Mouse (Mus musculus) forebrain, embryonic 15.5 days (tissue): ENCODE data around the gene Smpx. TPM values are rescaled to one million over a fixed set of nuclear protein-coding genes. Genes with fewer than 3 reads are reported as not detected.

Experiments
- ATAC-seq: fragments of 200-750 bp; cut with Nextera tagmentation; replicated peaks from 2 replicates; pipeline ENCODE4 v1.8.0; 2017; ENCODE audit warnings: mild to moderate bottlenecking, moderate TSS enrichment, moderate library complexity
- H3K27ac ChIP-seq: fragments of 300-500 bp; sonication (generic); replicated peaks from 2 replicates; pipeline ENCODE4 v1.5.1; 2015; ENCODE audit warnings: mild to moderate bottlenecking, inconsistent platforms
- H3K27me3 ChIP-seq: fragments of 300-500 bp; sonication (generic); 2 replicates; pipeline ENCODE4 v1.6.1; 2015; ENCODE audit warnings: inconsistent platforms
- H3K36me3 ChIP-seq: fragments of 300-500 bp; sonication (generic); 2 replicates; pipeline ENCODE4 v1.6.1; 2015; ENCODE audit warnings: mild to moderate bottlenecking, inconsistent platforms
- H3K4me1 ChIP-seq: fragments of 300-500 bp; sonication (generic); 2 replicates; pipeline ENCODE4 v1.6.1; 2015; ENCODE audit warnings: inconsistent platforms
- H3K4me2 ChIP-seq: fragments of 300-500 bp; sonication (generic); replicated peaks from 2 replicates; pipeline ENCODE4 v1.6.1; 2015; ENCODE audit warnings: mild to moderate bottlenecking, inconsistent platforms
- H3K4me3 ChIP-seq: fragments of 300-500 bp; sonication (generic); 2 replicates; pipeline ENCODE4 v1.5.1; 2015; ENCODE audit warnings: mild to moderate bottlenecking, inconsistent platforms
- H3K9ac ChIP-seq: fragments of 300-500 bp; sonication (generic); replicated peaks from 2 replicates; pipeline ENCODE4 v1.6.1; 2015; ENCODE audit warnings: mild to moderate bottlenecking, inconsistent platforms
- H3K9me3 ChIP-seq: fragments of 300-500 bp; sonication (generic); 2 replicates; pipeline ENCODE4 v1.6.1; 2016; ENCODE audit warnings: inconsistent platforms
- WGBS: fragments of 180-500 bp; shearing (Covaris S2); methylation state at CpG from one replicate; pipeline ENCODE4 v1.1.7; 2015; ENCODE audit warnings: mixed read lengths; 5-methylcytosine and 5-hydroxymethylcytosine counted together
- polyA plus RNA-seq: library from polyadenylated mRNA; unstranded; fragments of >200 nt; fragmentation: Nextera tagmentation; extraction: Ambion mirVana; gene quantifications from 2 replicates; pipeline ENCODE4 v1.2.1, GENCODE M21; 2015

Gene Smpx
- 0.19 TPM in 1 of 2 replicates, not detected in the other for polyA plus RNA-seq

- Histone ChIP-seq H3K4me3 (no peak within 1 kb of the TSS), H3K4me1 (no peaks in the 10 kb centered on the region), H3K9ac (no peak within 1 kb of the TSS), H3K9me3 (no peaks in the 10 kb centered on the region), H3K36me3 (no peaks in the 10 kb centered on the region), H3K4me2 (no peak within 1 kb of the TSS), H3K27me3 (no peaks in the 10 kb centered on the region), H3K27ac (no peak within 1 kb of the TSS)
- ATAC-seq = no peak
- 70% methylated on average over 8 of the region's 8 CpGs for WGBS
These were observed at the start of gene Smpx for GRCm38 (mm10) chrX:157698862-157699261. Smpx (plus strand) TSS chrX:157698910.

DNA sequence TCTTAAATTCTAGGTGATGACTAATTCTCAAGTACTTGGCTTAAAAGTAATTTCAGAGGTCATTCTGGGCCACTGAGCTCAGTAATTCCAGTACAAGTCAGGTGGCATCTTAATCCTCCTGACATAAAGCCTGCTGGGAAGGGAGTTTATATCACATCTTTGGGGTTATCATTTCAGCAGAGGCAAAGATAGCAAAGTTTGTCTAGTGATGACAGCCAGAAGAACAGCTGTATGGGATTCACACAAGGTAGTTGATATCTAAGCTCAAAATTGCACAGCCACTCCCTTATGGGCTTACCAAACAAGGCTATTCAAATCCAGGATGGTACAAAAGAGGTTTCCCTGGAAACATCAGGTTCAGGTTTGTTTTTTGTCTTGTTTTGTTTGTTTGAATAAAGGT is 43.7 kb upstream of the Smpx start:
- Histone ChIP-seq H3K4me1 (no peaks in the 10 kb centered on the region), H3K9ac (no peak overlapping the region), H3K27ac (no peak overlapping the region), H3K4me2 (no peak overlapping the region), H3K9me3 (no peaks in the 10 kb centered on the region), H3K27me3 (no peaks in the 10 kb centered on the region), H3K4me3 (no peak overlapping the region), H3K36me3 (no peaks in the 10 kb centered on the region)
- ATAC-seq = no peak

DNA sequence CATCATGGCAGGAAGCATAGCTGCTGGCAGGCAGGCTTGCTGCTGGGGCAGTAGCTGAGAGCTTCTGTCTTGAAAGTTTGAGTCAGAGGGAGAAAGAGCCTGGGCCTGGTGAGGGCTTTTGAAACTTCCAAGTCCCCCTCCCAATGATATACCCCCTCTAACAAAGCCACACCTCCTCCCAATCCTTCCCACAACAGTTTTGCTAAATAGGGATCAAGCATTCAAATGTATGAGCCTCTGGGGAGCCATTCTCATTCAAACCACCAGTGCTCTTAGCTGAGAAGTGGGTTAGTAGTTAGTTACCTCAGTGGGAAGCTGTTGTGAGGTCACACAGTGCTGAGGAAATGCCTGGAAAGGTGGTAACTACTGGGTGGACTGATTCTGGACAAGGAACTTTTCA is 41.4 kb upstream of the Smpx start:
- H3K9ac ChIP-seq = no peak overlapping the region
- no peak overlapping the region for H3K4me2 ChIP-seq
- H3K4me3 ChIP-seq = no peak overlapping the region
- H3K27ac ChIP-seq = no peak overlapping the region
- no peaks in the 10 kb centered on the region for H3K36me3 ChIP-seq
- no peaks in the 10 kb centered on the region for H3K27me3 ChIP-seq
- ATAC-seq = no peak
- H3K9me3 ChIP-seq = no peaks in the 10 kb centered on the region
- no peaks in the 10 kb centered on the region for H3K4me1 ChIP-seq

DNA sequence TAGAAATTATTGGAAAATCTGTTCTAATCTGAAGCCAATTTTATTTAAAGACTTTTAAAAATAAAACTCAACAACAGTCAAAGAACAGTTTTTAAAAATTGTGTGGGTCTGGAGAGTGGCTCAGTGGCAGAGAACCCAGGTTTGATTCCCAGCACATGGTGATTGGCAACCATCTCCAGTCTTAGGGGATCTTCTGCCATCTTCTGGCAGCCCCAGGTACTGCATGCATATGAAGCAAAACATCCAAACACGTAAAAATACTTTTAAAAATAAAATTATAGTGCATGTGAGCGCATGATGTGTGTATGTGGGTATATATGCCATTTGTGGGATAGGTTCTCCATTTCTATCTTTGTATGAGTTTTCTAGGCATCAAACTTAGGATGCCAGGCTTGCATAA is 26.9 kb upstream of the Smpx start:
- Histone ChIP-seq H3K4me2 (no peak overlapping the region), H3K9ac (no peak overlapping the region), H3K4me3 (no peak overlapping the region), H3K36me3 (no peaks in the 10 kb centered on the region), H3K9me3 (no peaks in the 10 kb centered on the region), H3K4me1 (no peaks in the 10 kb centered on the region), H3K27ac (no peak overlapping the region), H3K27me3 (no peaks in the 10 kb centered on the region)
- WGBS = 74% methylated on average over 2 of the region's 2 CpGs
- ATAC-seq = no peak

DNA sequence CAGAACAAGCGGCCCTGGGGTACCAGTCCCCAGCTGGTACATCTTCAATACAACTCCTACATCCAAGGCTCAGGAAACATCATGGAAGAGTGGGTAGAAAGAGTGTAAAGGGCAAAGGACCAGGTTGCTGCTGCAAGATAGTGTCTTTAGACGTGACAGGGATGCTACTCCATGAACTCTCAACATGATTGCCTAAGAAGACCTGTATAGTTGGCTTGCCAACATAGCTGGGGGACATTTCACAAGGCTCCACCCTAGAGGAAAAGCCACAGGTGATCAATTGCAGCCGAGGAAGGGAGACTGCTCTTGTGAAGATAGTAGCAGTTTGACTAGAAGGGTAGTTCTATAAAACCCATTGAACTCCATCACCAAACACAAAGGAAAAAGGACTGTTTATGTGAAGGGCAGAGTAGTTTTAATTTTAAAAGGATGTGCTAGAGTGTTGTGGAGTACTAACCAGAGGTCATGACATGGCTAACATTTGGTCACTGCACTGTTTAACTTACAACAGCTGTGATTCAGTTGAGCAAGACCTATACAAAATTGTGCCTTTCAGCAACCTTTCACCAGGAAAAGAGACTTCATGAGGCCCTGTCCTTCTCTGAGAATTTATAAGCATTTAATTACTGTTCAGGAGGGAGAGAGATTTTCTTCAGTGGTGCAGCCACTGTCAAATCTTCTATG is 23.9 kb upstream of the Smpx start:
- H3K4me3 ChIP-seq = no peak overlapping the region
- no peak for ATAC-seq
- 72% methylated on average over 3 of the region's 3 CpGs for WGBS

DNA sequence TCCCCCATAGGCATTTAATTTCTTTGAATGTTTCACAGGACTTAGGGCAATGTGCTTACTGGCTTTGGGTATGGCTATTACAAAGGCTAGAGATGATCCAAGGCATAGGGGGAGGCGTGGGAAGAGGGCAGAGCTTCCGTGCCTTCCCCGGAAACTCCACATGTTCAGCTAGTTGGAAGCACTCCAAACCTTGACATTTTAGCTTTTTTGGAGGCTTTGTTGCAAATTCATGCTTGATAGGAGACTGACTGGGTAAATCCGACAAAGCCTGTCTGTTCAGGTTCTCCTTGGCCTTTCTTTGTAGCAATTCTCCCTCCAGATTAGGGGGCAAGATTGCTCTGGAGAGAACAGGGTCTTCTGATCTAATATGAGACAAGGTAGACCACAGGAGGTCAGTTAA is 7.5 kb upstream of the Smpx start:
- WGBS = 62% methylated on average over 4 of the region's 4 CpGs
- H3K4me1 ChIP-seq = no peaks in the 10 kb centered on the region
- no peaks in the 10 kb centered on the region for H3K9me3 ChIP-seq
- no peak overlapping the region for H3K4me3 ChIP-seq
- H3K9ac ChIP-seq = no peak overlapping the region
- no peaks in the 10 kb centered on the region for H3K27me3 ChIP-seq
- no peaks in the 10 kb centered on the region for H3K36me3 ChIP-seq
- H3K27ac ChIP-seq = no peak overlapping the region
- no peak for ATAC-seq
- no peak overlapping the region for H3K4me2 ChIP-seq

More for the DNA sequence above, 23.9 kb upstream of the Smpx start:
- no peaks in the 10 kb centered on the region for H3K36me3 ChIP-seq
- no peak overlapping the region for H3K9ac ChIP-seq
- H3K9me3 ChIP-seq = no peaks in the 10 kb centered on the region
- no peaks in the 10 kb centered on the region for H3K4me1 ChIP-seq
- no peak overlapping the region for H3K4me2 ChIP-seq
- H3K27me3 ChIP-seq = no peaks in the 10 kb centered on the region
- no peak overlapping the region for H3K27ac ChIP-seq

DNA sequence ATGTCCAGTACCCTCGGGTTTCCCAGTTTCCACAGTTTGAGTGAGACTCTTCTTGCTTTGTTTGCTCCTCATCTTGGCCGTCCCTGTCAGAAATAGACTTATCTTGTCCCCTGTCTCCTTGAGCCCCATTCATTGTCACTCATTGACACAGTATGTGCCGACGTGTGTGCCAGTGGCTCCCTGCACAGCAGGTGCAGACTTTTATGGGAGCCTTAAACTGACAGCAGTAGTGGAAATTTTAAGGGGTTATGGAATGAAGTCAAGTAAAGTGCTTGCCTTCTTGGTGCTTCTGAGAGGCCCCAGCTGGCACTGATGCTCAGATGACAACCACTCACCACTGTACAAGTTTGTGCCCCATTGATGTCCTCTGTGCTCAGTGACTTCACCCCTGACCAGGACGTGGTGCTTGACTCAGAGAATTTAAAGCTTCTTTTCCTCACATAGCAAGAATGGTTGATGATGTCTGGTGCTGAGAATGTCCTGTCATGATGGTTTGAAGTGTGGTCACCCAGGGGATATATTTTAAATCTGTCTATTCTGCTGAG is 1.0 kb upstream of the Smpx start:
- H3K4me2 ChIP-seq = no peak overlapping the region
- no peak for ATAC-seq
- no peaks in the 10 kb centered on the region for H3K4me1 ChIP-seq
- H3K27ac ChIP-seq = no peak overlapping the region
- no peak overlapping the region for H3K9ac ChIP-seq
- no peaks in the 10 kb centered on the region for H3K9me3 ChIP-seq
- H3K27me3 ChIP-seq = no peaks in the 10 kb centered on the region
- H3K4me3 ChIP-seq = no peak overlapping the region
- no peaks in the 10 kb centered on the region for H3K36me3 ChIP-seq
- WGBS = 73% methylated on average over 5 of the region's 5 CpGs

DNA sequence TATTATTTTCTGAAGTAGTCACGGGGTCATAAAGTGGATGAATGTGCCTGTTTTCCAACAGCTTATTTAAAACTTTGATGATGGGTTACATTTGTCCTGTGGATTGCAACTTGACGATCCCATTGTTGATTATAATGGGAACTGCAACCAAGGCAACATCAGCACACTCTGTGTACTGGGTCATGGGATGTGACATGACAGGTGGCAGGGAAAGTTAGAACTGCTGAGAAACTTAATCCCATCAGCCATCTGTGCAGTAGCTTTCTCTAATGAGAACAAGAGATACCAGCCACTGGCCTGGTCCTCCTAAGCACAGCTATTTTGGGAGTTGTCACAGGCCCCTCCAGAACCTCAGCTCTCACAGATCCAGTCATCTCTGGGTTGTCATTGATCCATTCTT is 8.5 kb downstream of the Smpx start:
- H3K4me1 ChIP-seq = no peaks in the 10 kb centered on the region
- H3K4me2 ChIP-seq = no peak overlapping the region
- H3K4me3 ChIP-seq = no peak overlapping the region
- WGBS = 83% methylated on average over 2 of the region's 2 CpGs
- no peak overlapping the region for H3K27ac ChIP-seq
- no peak for ATAC-seq
- no peaks in the 10 kb centered on the region for H3K9me3 ChIP-seq
- no peaks in the 10 kb centered on the region for H3K36me3 ChIP-seq
- H3K27me3 ChIP-seq = no peaks in the 10 kb centered on the region
- H3K9ac ChIP-seq = no peak overlapping the region

DNA sequence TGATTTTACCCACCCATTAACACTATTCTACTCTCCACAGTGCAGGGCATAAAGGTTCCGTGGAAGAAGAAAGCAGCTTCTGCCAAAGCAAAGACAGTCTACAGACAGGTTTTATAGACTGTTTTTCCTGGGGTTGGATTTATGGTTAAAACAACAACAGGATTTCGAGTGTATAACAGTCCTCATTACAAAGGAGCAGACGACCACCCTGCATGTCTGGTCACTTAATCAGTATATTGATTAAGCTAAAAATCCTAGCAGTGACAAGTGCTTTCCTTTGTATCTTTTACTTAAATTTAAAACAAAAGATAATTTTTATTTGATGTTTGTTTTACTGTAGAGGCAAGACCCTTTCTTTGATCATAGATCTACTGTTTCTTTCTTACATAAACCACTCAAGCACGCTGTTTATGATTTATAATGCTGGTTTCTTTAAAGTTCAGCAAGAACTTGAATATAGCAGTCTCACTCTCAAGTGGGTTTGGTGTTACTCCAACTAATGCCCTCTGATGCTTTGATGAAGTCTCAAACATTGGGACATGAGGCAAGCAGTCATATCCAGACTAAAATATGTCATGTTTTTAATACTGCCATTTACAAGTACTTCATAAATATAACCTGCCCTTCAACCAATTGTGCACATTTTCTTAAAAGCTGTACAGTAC is 10.0 kb downstream of the Smpx start:
- Histone ChIP-seq H3K27ac (no peak overlapping the region), H3K4me3 (no peak overlapping the region), H3K27me3 (no peaks in the 10 kb centered on the region), H3K4me1 (no peaks in the 10 kb centered on the region), H3K9ac (no peak overlapping the region), H3K4me2 (no peak overlapping the region), H3K9me3 (no peaks in the 10 kb centered on the region), H3K36me3 (no peaks in the 10 kb centered on the region)
- 73% methylated on average over 4 of the region's 4 CpGs for WGBS
- ATAC-seq = no peak

- no peak for ATAC-seq
- H3K27ac ChIP-seq = no peak overlapping the region
- H3K9ac ChIP-seq = no peak overlapping the region
- H3K36me3 ChIP-seq = no peaks in the 10 kb centered on the region
- no peak overlapping the region for H3K4me3 ChIP-seq
- no peaks in the 10 kb centered on the region for H3K4me1 ChIP-seq
- no peak overlapping the region for H3K4me2 ChIP-seq
- no peaks in the 10 kb centered on the region for H3K27me3 ChIP-seq
- 50% methylated on average over 3 of the region's 3 CpGs for WGBS
- no peaks in the 10 kb centered on the region for H3K9me3 ChIP-seq
These were observed 21.2 kb downstream of the Smpx start for GRCm38 (mm10) chrX:157719907-157720306.

GRCm38 (mm10) chrX:157730622-157731341 is 32.1 kb downstream of the Smpx start:
- Histone ChIP-seq H3K9ac (no peak overlapping the region), H3K9me3 (no peaks in the 10 kb centered on the region), H3K27ac (no peak overlapping the region), H3K4me1 (no peaks in the 10 kb centered on the region), H3K27me3 (no peaks in the 10 kb centered on the region), H3K4me2 (no peak overlapping the region), H3K4me3 (no peak overlapping the region), H3K36me3 (no peaks in the 10 kb centered on the region)
- ATAC-seq = 0 out of 2 replicates have a peak, but pooled peaks have one; percentile 18
- WGBS = 30% methylated on average over 7 of the region's 7 CpGs

GRCm38 (mm10) chrX:157731658-157732314 is 33.1 kb downstream of the Smpx start:
- ATAC-seq = peak; percentile 80
- Histone ChIP-seq H3K4me1 (no peaks in the 10 kb centered on the region), H3K4me3 (no peak overlapping the region), H3K27me3 (no peaks in the 10 kb centered on the region), H3K36me3 (no peaks in the 10 kb centered on the region), H3K9ac (no peak overlapping the region), H3K4me2 (peak overlapping the region; percentile 15; the same call in 1 of the 2 replicates), H3K9me3 (no peaks in the 10 kb centered on the region), H3K27ac (no peak overlapping the region)
- WGBS = 26% methylated on average over 9 of the region's 9 CpGs
